Mouse (Mus musculus) myocyte (in vitro differentiated cells): ENCODE data around the gene Pln. TPM values are rescaled to one million over a fixed set of nuclear protein-coding genes. Genes with fewer than 3 reads are reported as not detected.
A peak's percentile ranks its signal among the peaks of the same experiment; 100 is the strongest.

Source experiments
- H3K27me3 ChIP-seq: one replicate; pipeline ENCODE4 v1.6.1; 2011; ENCODE audit not compliant: control insufficient read depth, insufficient read depth, insufficient read length
- H3K36me3 ChIP-seq: one replicate; pipeline ENCODE4 v1.6.1; 2011; ENCODE audit not compliant: control insufficient read depth, insufficient read depth
- H3K4me2 ChIP-seq: one replicate; pipeline ENCODE4 v1.6.1; 2011; ENCODE audit warnings: low read depth, control low read depth
- H3K4me3 ChIP-seq: one replicate; pipeline ENCODE4 v1.5.1; 2011; ENCODE audit warnings: mild to moderate bottlenecking, control low read depth, moderate library complexity
- H3K79me2 ChIP-seq: one replicate; pipeline ENCODE4 v1.6.1; 2011; ENCODE audit not compliant: control insufficient read depth, insufficient read depth
- H3ac ChIP-seq: one replicate; pipeline ENCODE4 v1.6.1; 2011; ENCODE audit not compliant: control insufficient read depth, insufficient read length
- CEBPB ChIP-seq: IDR thresholded peaks from 2 replicates; pipeline ENCODE4 v1.6.1; 2011; ENCODE audit warnings: mild to moderate bottlenecking, moderate library complexity; ENCODE audit not compliant: poor library complexity, insufficient read depth, severe bottlenecking
- E2F4 ChIP-seq: IDR thresholded peaks from one replicate; pipeline ENCODE4 v1.6.1; 2011; ENCODE audit warnings: mild to moderate bottlenecking, control low read depth, moderate library complexity; ENCODE audit not compliant: insufficient read depth
- MAX ChIP-seq: IDR thresholded peaks from one replicate; pipeline ENCODE4 v1.6.1; 2011; ENCODE audit warnings: low read depth, mild to moderate bottlenecking, control low read depth
- MYOD1 ChIP-seq, 3 experiments: IDR thresholded peaks; one replicate each; pipeline ENCODE4 v1.6.1; 2011; ENCODE audit warnings: control low read depth in 2 of 3, low read depth in 2 of 3, mild to moderate bottlenecking in 2 of 3, moderate library complexity in 1 of 3; ENCODE audit not compliant: insufficient read length in 2 of 3, control insufficient read depth in 1 of 3
- MYOG ChIP-seq, 3 experiments: IDR thresholded peaks; one replicate each; pipeline ENCODE4 v1.6.1; 2011; ENCODE audit warnings: control low read depth in 2 of 3, low read depth in 2 of 3, mild to moderate bottlenecking in 2 of 3; ENCODE audit not compliant: insufficient read length in 2 of 3, control insufficient read depth in 1 of 3, insufficient read depth in 1 of 3
- POLR2A ChIP-seq: IDR thresholded peaks from one replicate; pipeline ENCODE4 v1.6.1; 2011; ENCODE audit warnings: low read depth, mild to moderate bottlenecking, control low read depth, moderate library complexity; ENCODE audit not compliant: insufficient read length
- POLR2AphosphoS2 ChIP-seq: IDR thresholded peaks from one replicate; pipeline ENCODE4 v1.6.1; 2011; ENCODE audit warnings: low read depth, control low read depth; ENCODE audit not compliant: insufficient read length
- REST ChIP-seq: IDR thresholded peaks from one replicate; pipeline ENCODE4 v1.6.1; 2011; ENCODE audit warnings: mild to moderate bottlenecking, control low read depth, moderate library complexity; ENCODE audit not compliant: insufficient read depth, insufficient read length
- SRF ChIP-seq: IDR thresholded peaks from one replicate; pipeline ENCODE4 v1.6.1; 2011; ENCODE audit warnings: low read depth; ENCODE audit not compliant: control insufficient read depth, insufficient read length
- TCF12 ChIP-seq: IDR thresholded peaks from one replicate; pipeline ENCODE4 v1.6.1; 2011; ENCODE audit warnings: mild to moderate bottlenecking, control low read depth; ENCODE audit not compliant: poor library complexity, insufficient read depth, severe bottlenecking
- TCF3 ChIP-seq: IDR thresholded peaks from one replicate; pipeline ENCODE4 v1.6.1; 2011; ENCODE audit warnings: low read depth, control low read depth; ENCODE audit not compliant: insufficient read length
- USF1 ChIP-seq: IDR thresholded peaks from one replicate; pipeline ENCODE4 v1.6.1; 2011; ENCODE audit warnings: low read depth, mild to moderate bottlenecking, control low read depth, moderate library complexity
- polyA plus RNA-seq: library from polyadenylated mRNA; unstranded; fragments of >200 nt; fragmentation: generic; extraction: Trizol; gene quantifications from one replicate; pipeline ENCODE4 v1.2.1, GENCODE M21; 2012; ENCODE audit warnings: missing spikeins

Gene Pln
- polyA plus RNA-seq, 1 experiment: 0.56 TPM

- Histone ChIP-seq H3K36me3 (no peaks in the 10 kb centered on the region), H3K4me3 (peak within 1 kb of the TSS; percentile 39), H3K27me3 (no peaks in the 10 kb centered on the region), H3K79me2 (peaks cover 16% of the 10 kb centered on the region), H3K4me2 (peak within 1 kb of the TSS; percentile 87), H3ac (peak within 1 kb of the TSS; percentile 65)
- no peak for TF ChIP-seq TCF3
- no peak for TF ChIP-seq SRF
- peak; percentile 85 for TF ChIP-seq POLR2AphosphoS2
- peak in 1 of 3 experiments; percentile 35 for TF ChIP-seq MYOG (IDR thresholded peaks at IDR 0.05; ENCODE audit: control insufficient read depth in 1 of 3, insufficient read depth in 1 of 3, insufficient read length in 2 of 3, low read depth in 2 of 3)
- no peak for TF ChIP-seq TCF12
- TF ChIP-seq POLR2A: peak; percentile 89
- no peak for TF ChIP-seq CEBPB
- TF ChIP-seq E2F4: no peak
- TF ChIP-seq MYOD1 (IDR thresholded peaks at IDR 0.05; ENCODE audit: control insufficient read depth in 1 of 3, insufficient read length in 2 of 3, low read depth in 2 of 3): peak in 1 of 3 experiments; percentile 13
- TF ChIP-seq USF1: no peak
- no peak for TF ChIP-seq REST
- no peak for TF ChIP-seq MAX
These were observed 42.2 kb downstream of the Pln start, which contains the start of gene Cep85l for GRCm38 (mm10) chr10:53379709-53380106. TSS of gene Cep85l (minus strand) at chr10:53379947.

- H3K4me2 ChIP-seq: no peak overlapping the region
- H3K79me2 ChIP-seq: peaks cover 14% of the 10 kb centered on the region
- no peak overlapping the region for H3ac ChIP-seq
- H3K36me3 ChIP-seq: no peaks in the 10 kb centered on the region
- no peak for TF ChIP-seq E2F4
- no peak for TF ChIP-seq USF1
- no peak for TF ChIP-seq MYOD1 (IDR thresholded peaks at IDR 0.05; ENCODE audit: control insufficient read depth in 1 of 3, insufficient read length in 2 of 3, low read depth in 2 of 3)
- TF ChIP-seq MAX: no peak
- TF ChIP-seq CEBPB: no peak
- TF ChIP-seq TCF3: no peak
- H3K4me3 ChIP-seq: no peak overlapping the region
- H3K27me3 ChIP-seq: no peaks in the 10 kb centered on the region
These were observed 45.4 kb downstream of the Pln start for GRCm38 (mm10) chr10:53382696-53383365.

GRCm38 (mm10) chr10:53384896-53385295, 47.4 kb downstream of the Pln start:
- TF ChIP-seq POLR2AphosphoS2 (no peak), MYOG (IDR thresholded peaks at IDR 0.05; ENCODE audit: control insufficient read depth in 1 of 3, insufficient read depth in 1 of 3, insufficient read length in 2 of 3, low read depth in 2 of 3) (no peak), E2F4 (no peak), MYOD1 (IDR thresholded peaks at IDR 0.05; ENCODE audit: control insufficient read depth in 1 of 3, insufficient read length in 2 of 3, low read depth in 2 of 3) (no peak), SRF (no peak), MAX (no peak), CEBPB (no peak), USF1 (no peak), TCF12 (no peak), POLR2A (no peak), TCF3 (no peak), REST (no peak)
- H3K79me2 ChIP-seq: no peaks in the 10 kb centered on the region
- no peak overlapping the region for H3K4me3 ChIP-seq
- no peaks in the 10 kb centered on the region for H3K27me3 ChIP-seq
- no peaks in the 10 kb centered on the region for H3K36me3 ChIP-seq
- no peak overlapping the region for H3ac ChIP-seq
- no peak overlapping the region for H3K4me2 ChIP-seq

DNA sequence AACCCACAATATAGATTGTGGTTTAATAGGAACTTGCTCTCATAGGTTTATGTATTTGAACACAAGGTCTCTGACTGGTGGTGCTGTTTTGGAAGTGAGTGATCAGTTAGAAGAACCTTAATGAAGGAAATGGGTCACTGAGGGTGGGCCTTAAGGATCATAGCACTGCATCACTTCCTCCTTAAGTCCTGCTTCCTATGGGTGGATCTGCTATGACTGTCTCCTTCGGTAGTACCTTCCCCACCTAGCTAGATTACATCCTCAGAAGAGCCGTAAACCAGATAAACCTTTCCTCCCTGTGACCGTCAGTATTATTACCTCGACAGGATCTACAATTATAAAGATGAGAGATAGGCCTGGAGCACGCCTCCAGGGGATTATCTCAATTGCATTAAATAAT, 48.0 kb downstream of the Pln start:
- TF ChIP-seq SRF (no peak), MYOD1 (IDR thresholded peaks at IDR 0.05; ENCODE audit: control insufficient read depth in 1 of 3, insufficient read length in 2 of 3, low read depth in 2 of 3) (no peak)
- Histone ChIP-seq H3K4me2 (no peak overlapping the region), H3K79me2 (no peaks in the 10 kb centered on the region), H3K27me3 (no peaks in the 10 kb centered on the region), H3ac (no peak overlapping the region), H3K4me3 (no peak overlapping the region), H3K36me3 (no peaks in the 10 kb centered on the region)

DNA sequence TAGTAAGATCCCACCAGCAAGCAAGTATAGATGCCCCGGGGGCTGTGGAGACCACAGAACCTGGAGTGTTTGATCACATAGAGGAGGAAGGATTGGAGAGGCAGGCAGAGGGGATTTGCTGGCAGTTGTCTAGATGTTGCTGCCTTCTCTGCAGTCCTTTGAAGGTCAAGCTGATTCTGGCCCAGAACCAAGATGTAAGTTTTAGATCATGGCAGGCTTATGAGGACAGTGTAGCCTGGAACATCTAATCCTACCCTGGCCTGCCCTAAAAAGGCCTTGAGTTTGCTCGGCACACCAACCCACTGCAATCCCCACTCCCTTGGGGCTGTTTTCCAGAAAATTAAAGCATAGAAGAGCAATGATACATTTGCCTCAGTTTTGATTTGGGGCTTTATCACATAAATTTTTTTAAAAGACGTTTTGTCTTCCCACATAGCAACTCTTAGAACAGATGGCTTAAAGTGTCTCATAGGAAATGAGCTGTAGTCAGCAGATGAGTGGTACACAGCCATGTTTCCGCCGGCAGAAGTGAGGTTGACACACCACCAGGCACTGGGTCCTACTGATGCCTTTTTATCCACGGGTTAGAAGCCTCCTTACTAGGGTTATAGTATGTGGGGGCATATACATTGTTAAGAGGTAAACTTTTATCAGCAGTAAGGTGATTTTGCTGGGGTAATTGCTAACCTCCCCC, 50.9 kb downstream of the Pln start:
- H3K79me2 ChIP-seq: no peaks in the 10 kb centered on the region
- no peaks in the 10 kb centered on the region for H3K36me3 ChIP-seq
- no peaks in the 10 kb centered on the region for H3K27me3 ChIP-seq
- H3K4me3 ChIP-seq: no peak overlapping the region
- no peak overlapping the region for H3K4me2 ChIP-seq
- H3ac ChIP-seq: no peak overlapping the region
- TF ChIP-seq TCF3 (no peak), MAX (no peak), E2F4 (no peak), SRF (no peak), MYOD1 (IDR thresholded peaks at IDR 0.05; ENCODE audit: control insufficient read depth in 1 of 3, insufficient read length in 2 of 3, low read depth in 2 of 3) (no peak), TCF12 (no peak), CEBPB (no peak), REST (no peak), MYOG (IDR thresholded peaks at IDR 0.05; ENCODE audit: control insufficient read depth in 1 of 3, insufficient read depth in 1 of 3, insufficient read length in 2 of 3, low read depth in 2 of 3) (no peak), POLR2A (no peak), POLR2AphosphoS2 (no peak), USF1 (no peak)
